Mouse (Mus musculus) macrophage (primary cell): ENCODE data around the gene Btrc. TPM values are rescaled to one million over a fixed set of nuclear protein-coding genes. Genes with fewer than 3 reads are reported as not detected.

ENCODE experiments used
- H3K27ac ChIP-seq: fragments of 350-480 bp; formaldehyde crosslinking; 2 replicates; pipeline ENCODE4 v1.9.0; 2021
- H3K36me3 ChIP-seq: fragments of 350-480 bp; formaldehyde crosslinking; 2 replicates; pipeline ENCODE4 v1.9.0; 2021; ENCODE audit errors: inconsistent target
- H3K4me3 ChIP-seq: fragments of 350-480 bp; formaldehyde crosslinking; 2 replicates; pipeline ENCODE4 v1.9.0; 2021; ENCODE audit errors: inconsistent target
- H3K79me2 ChIP-seq: fragments of 350-480 bp; formaldehyde crosslinking; 2 replicates; pipeline ENCODE4 v1.9.0; 2021; ENCODE audit errors: inconsistent target
- WGBS: methylation state at CpG from one replicate; pipeline ENCODE4 v1.1.7; 2026; ENCODE audit warnings: inconsistent platforms; ENCODE audit not compliant: missing documents; 5-methylcytosine and 5-hydroxymethylcytosine counted together
- polyA plus RNA-seq: library from polyadenylated mRNA; stranded (reverse); fragments of 250-400 nt; gene quantifications from 3 replicates; pipeline ENCODE4 v1.2.4, GENCODE M21; 2018; ENCODE audit warnings: inconsistent platforms

Btrc gene
- polyA plus RNA-seq, 1 experiment from 2014 or later: 11.0 TPM

GRCm38 (mm10) chr19:45510680-45511079 lies 147.1 kb downstream of the Btrc start:
- WGBS: 94% methylated on average over 3 of the region's 3 CpGs
- no peak overlapping the region for H3K4me3 ChIP-seq
- no peak overlapping the region for H3K27ac ChIP-seq
- peaks cover 3% of the 10 kb centered on the region; the same call in 1 of the 2 replicates for H3K36me3 ChIP-seq
- H3K79me2 ChIP-seq: no peaks in the 10 kb centered on the region

- Histone ChIP-seq H3K27ac (no peak overlapping the region), H3K4me3 (no peak overlapping the region), H3K79me2 (no peaks in the 10 kb centered on the region), H3K36me3 (peaks cover 3% of the 10 kb centered on the region; the same call in 1 of the 2 replicates)
- WGBS: 92% methylated on average over 4 of the region's 4 CpGs
Measured at GRCm38 (mm10) chr19:45511406-45511805, 147.9 kb downstream of the Btrc start.

- WGBS: 94% methylated on average over 2 of the region's 2 CpGs
- Histone ChIP-seq H3K36me3 (peaks cover 8% of the 10 kb centered on the region; the same call in 1 of the 2 replicates), H3K4me3 (no peak overlapping the region), H3K27ac (no peak overlapping the region), H3K79me2 (no peaks in the 10 kb centered on the region)
Measured at GRCm38 (mm10) chr19:45515341-45515740, 151.8 kb downstream of the Btrc start.

GRCm38 (mm10) chr19:45516264-45516663 lies 152.7 kb downstream of the Btrc start:
- Histone ChIP-seq H3K79me2 (no peaks in the 10 kb centered on the region), H3K27ac (no peak overlapping the region), H3K36me3 (peaks cover 8% of the 10 kb centered on the region; the same call in 1 of the 2 replicates), H3K4me3 (no peak overlapping the region)
- WGBS: 93% methylated on average over 12 of the region's 12 CpGs

- no peak overlapping the region for H3K27ac ChIP-seq
- 82% methylated on average over 7 of the region's 7 CpGs for WGBS
- H3K79me2 ChIP-seq: no peaks in the 10 kb centered on the region
- H3K36me3 ChIP-seq: 0 out of 2 replicates have a peak, but pooled peaks cover 5% of the 10 kb centered on the region
- no peak overlapping the region for H3K4me3 ChIP-seq
Measured at GRCm38 (mm10) chr19:45527382-45527781, 163.8 kb downstream of the Btrc start.

- no peak overlapping the region for H3K27ac ChIP-seq
- H3K36me3 ChIP-seq: 0 out of 2 replicates have a peak, but pooled peaks cover 5% of the 10 kb centered on the region
- 50% methylated on average over 10 of the region's 10 CpGs for WGBS
Measured at GRCm38 (mm10) chr19:45527931-45528534, 164.5 kb downstream of the Btrc start.

GRCm38 (mm10) chr19:45529294-45529693 lies 165.8 kb downstream of the Btrc start:
- Histone ChIP-seq H3K36me3 (0 out of 2 replicates have a peak, but pooled peaks cover 5% of the 10 kb centered on the region), H3K27ac (no peak overlapping the region)

More at GRCm38 (mm10) chr19:45527931-45528534, 164.5 kb downstream of the Btrc start:
- H3K4me3 ChIP-seq: no peak overlapping the region
- no peaks in the 10 kb centered on the region for H3K79me2 ChIP-seq

GRCm38 (mm10) chr19:45530200-45530995 lies 166.9 kb downstream of the Btrc start:
- no peak overlapping the region for H3K4me3 ChIP-seq
- 0 out of 2 replicates have a peak, but pooled peaks cover 5% of the 10 kb centered on the region for H3K36me3 ChIP-seq
- no peak overlapping the region for H3K27ac ChIP-seq
- WGBS: 21% methylated on average over 15 of the region's 15 CpGs
- no peaks in the 10 kb centered on the region for H3K79me2 ChIP-seq

More at GRCm38 (mm10) chr19:45529294-45529693, 165.8 kb downstream of the Btrc start:
- H3K79me2 ChIP-seq: no peaks in the 10 kb centered on the region
- H3K4me3 ChIP-seq: no peak overlapping the region
- WGBS: 84% methylated on average over 5 of the region's 5 CpGs

- H3K4me3 ChIP-seq: no peak overlapping the region
- WGBS: 94% methylated on average over 6 of the region's 6 CpGs
- no peak overlapping the region for H3K27ac ChIP-seq
- no peaks in the 10 kb centered on the region for H3K79me2 ChIP-seq
- 0 out of 2 replicates have a peak, but pooled peaks cover 5% of the 10 kb centered on the region for H3K36me3 ChIP-seq
Measured at GRCm38 (mm10) chr19:45531554-45531953, 168.0 kb downstream of the Btrc start.

GRCm38 (mm10) chr19:45533617-45534016 lies 170.1 kb downstream of the Btrc start:
- H3K4me3 ChIP-seq: no peak overlapping the region
- H3K79me2 ChIP-seq: no peaks in the 10 kb centered on the region
- H3K36me3 ChIP-seq: no peaks in the 10 kb centered on the region
- no peak overlapping the region for H3K27ac ChIP-seq
- 79% methylated on average over 7 of the region's 7 CpGs for WGBS

GRCm38 (mm10) chr19:45535214-45535735 lies 171.7 kb downstream of the Btrc start:
- Histone ChIP-seq H3K27ac (no peak overlapping the region), H3K79me2 (no peaks in the 10 kb centered on the region), H3K36me3 (no peaks in the 10 kb centered on the region), H3K4me3 (no peak overlapping the region)
- 97% methylated on average over 8 of the region's 8 CpGs for WGBS

- 89% methylated on average over 6 of the region's 6 CpGs for WGBS
- Histone ChIP-seq H3K4me3 (no peak overlapping the region), H3K79me2 (no peaks in the 10 kb centered on the region), H3K36me3 (no peaks in the 10 kb centered on the region), H3K27ac (no peak overlapping the region)
Measured at GRCm38 (mm10) chr19:45535929-45536328, 172.4 kb downstream of the Btrc start.

- H3K27ac ChIP-seq: no peak overlapping the region
- no peaks in the 10 kb centered on the region for H3K36me3 ChIP-seq
- H3K79me2 ChIP-seq: no peaks in the 10 kb centered on the region
- WGBS: 50% methylated on average over 1 of the region's 1 CpGs
- H3K4me3 ChIP-seq: no peak overlapping the region
Measured at GRCm38 (mm10) chr19:45537505-45537904, 174.0 kb downstream of the Btrc start.

- no peak overlapping the region for H3K4me3 ChIP-seq
- no peaks in the 10 kb centered on the region for H3K36me3 ChIP-seq
- no peak overlapping the region for H3K27ac ChIP-seq
- WGBS: 73% methylated on average over 8 of the region's 8 CpGs
- H3K79me2 ChIP-seq: no peaks in the 10 kb centered on the region
Measured at GRCm38 (mm10) chr19:45540657-45541408, 177.3 kb downstream of the Btrc start.
